Mouse (Mus musculus) brain, adult 2 months (tissue): Measurements from ENCODE around the gene Bcl10.
"Not testable (repeated sequence)": the region's sequence is repeated elsewhere in the genome, so short reads cannot be mapped to it uniquely, and the experiment has no call there.

Experiments
- DNase-seq: peaks from one replicate; pipeline ENCODE4 v3.0.0; 2011; ENCODE audit warnings: low read depth, low spot score

The Bcl10 gene

GRCm38 (mm10) chr3:145950034-145950814 lies 27.6 kb downstream of the Bcl10 start:
- peak; percentile 94 for DNase-seq

- DNase-seq = no peak
Measured at GRCm38 (mm10) chr3:145950815-145951130, 28.2 kb downstream of the Bcl10 start.

GRCm38 (mm10) chr3:145951287-145952165 lies 28.9 kb downstream of the Bcl10 start:
- peak; percentile 62 for DNase-seq

GRCm38 (mm10) chr3:145952945-145953344 lies 30.3 kb downstream of the Bcl10 start:
- no peak for DNase-seq

GRCm38 (mm10) chr3:145953411-145953810 lies 30.8 kb downstream of the Bcl10 start:
- no peak for DNase-seq

- peak; percentile 75 for DNase-seq
Measured at GRCm38 (mm10) chr3:145959824-145960223, 37.2 kb downstream of the Bcl10 start.

GRCm38 (mm10) chr3:145962411-145962810 lies 39.8 kb downstream of the Bcl10 start:
- no peak for DNase-seq

- DNase-seq = no peak
Measured at GRCm38 (mm10) chr3:145963101-145964017, 40.8 kb downstream of the Bcl10 start.

GRCm38 (mm10) chr3:145964018-145964387 lies 41.4 kb downstream of the Bcl10 start:
- no peak for DNase-seq

GRCm38 (mm10) chr3:145964473-145964872 lies 41.9 kb downstream of the Bcl10 start:
- DNase-seq = no peak

- DNase-seq = not testable (repeated sequence)
Measured at GRCm38 (mm10) chr3:145965583-145965982, 43.0 kb downstream of the Bcl10 start.

- DNase-seq = no peak
Measured at GRCm38 (mm10) chr3:145966806-145967205, 44.2 kb downstream of the Bcl10 start.

GRCm38 (mm10) chr3:145969031-145969501 lies 46.5 kb downstream of the Bcl10 start:
- DNase-seq = no peak

- peak; percentile 27 for DNase-seq
Measured at GRCm38 (mm10) chr3:145971501-145971900, 48.9 kb downstream of the Bcl10 start.

- DNase-seq = no peak
Measured at GRCm38 (mm10) chr3:145974986-145975385, 52.4 kb downstream of the Bcl10 start.
